Mouse (Mus musculus) bone marrow macrophage, adult 2 months (primary cell): ENCODE data around the gene Rnf2.
"Not testable (repeated sequence)": the region's sequence is repeated elsewhere in the genome, so short reads cannot be mapped to it uniquely, and the experiment has no call there.

Experiments used
- CTCF ChIP-seq: IDR thresholded peaks from 2 replicates; pipeline ENCODE4 v1.5.1; 2012; ENCODE audit warnings: low read depth, mild to moderate bottlenecking, low read length, moderate library complexity
- POLR2A ChIP-seq: IDR thresholded peaks from 2 replicates; pipeline ENCODE4 v1.6.1; 2012; ENCODE audit warnings: mild to moderate bottlenecking, low read depth, low read length, borderline replicate concordance

DNA sequence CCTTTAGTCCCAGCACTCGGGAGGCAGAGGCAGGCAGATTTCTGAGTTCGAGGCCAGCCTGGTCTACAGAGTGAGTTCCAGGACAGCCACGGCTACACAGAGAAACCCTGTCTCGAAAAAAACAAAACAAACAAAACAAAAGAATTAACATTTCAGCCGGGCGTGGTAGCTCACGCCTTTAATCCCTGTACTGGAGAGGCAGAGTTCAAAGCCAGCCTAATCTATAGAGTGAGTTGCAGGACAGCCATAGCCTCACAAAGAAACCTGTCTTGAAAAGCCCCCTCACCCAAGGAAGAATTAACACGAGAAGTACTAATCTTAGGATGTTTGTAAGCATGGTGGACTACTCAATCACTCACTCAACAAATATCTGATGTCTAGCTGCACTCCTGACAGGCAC lies 28.4 kb downstream of the Rnf2 start:
- not testable (repeated sequence) for TF ChIP-seq CTCF, POLR2A
